Mouse (Mus musculus): ENCODE measurements around the gene Cox15.

DNA sequence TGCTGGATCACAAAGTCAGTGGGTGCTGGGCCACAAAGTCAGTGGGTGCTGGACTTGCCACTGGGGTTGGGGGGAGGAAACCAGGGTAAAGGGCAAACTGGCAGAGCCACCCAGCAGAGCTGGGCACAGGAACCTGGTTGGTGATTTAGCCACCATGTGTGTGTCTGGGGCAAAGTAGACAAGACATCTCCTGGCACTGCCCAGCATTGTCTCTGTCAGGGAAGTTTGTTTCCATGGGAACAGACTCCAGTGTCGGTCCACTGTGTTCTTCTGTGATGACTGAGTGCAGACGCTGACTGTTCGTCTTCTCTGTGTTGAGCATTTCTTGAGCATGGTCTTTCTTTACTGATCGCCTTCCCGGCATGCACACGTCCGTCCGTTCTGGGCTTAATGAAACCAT is 43.5 kb downstream of the Cox15 start:
- TF ChIP-seq ZC3H11A (IDR thresholded peaks at IDR 0.05; ENCODE audit: borderline replicate concordance, low read depth, low read length): no peak
- TF ChIP-seq MAFK (IDR thresholded peaks at IDR 0.05; ENCODE audit: insufficient read depth, low read depth, low read length): no peak
- TF ChIP-seq HCFC1 (IDR thresholded peaks at IDR 0.05; ENCODE audit: borderline replicate concordance, insufficient read depth, low read length): no peak
- no peak for TF ChIP-seq CHD2 (IDR thresholded peaks at IDR 0.05; ENCODE audit: low read depth, low read length)
- TF ChIP-seq ZNF384 (IDR thresholded peaks at IDR 0.05; ENCODE audit: low read depth, low read length): no peak
